Mouse (Mus musculus) neural tube, embryonic 11.5 days (tissue): ENCODE results near the gene Bbx. TPM values are rescaled to one million over a fixed set of nuclear protein-coding genes. Genes with fewer than 3 reads are reported as not detected.

Source experiments
- ATAC-seq: fragments of 200-750 bp; cut with Nextera tagmentation; 2 replicates; pipeline ENCODE4 v1.8.0; 2017; ENCODE audit warnings: moderate number of reproducible peaks, mild to moderate bottlenecking, moderate TSS enrichment, moderate library complexity; ENCODE audit not compliant: insufficient read depth, low FRiP score, low TSS enrichment
- DNase-seq: peaks from one replicate; pipeline ENCODE4 v3.0.0-alpha.2; 2015; ENCODE audit warnings: low spot score
- H3K27ac ChIP-seq: fragments of 300-500 bp; sonication (generic); 2 replicates; pipeline ENCODE4 v1.5.1; 2014; ENCODE audit warnings: low read depth, mild to moderate bottlenecking, low read length
- H3K27me3 ChIP-seq: fragments of 300-500 bp; sonication (generic); 2 replicates; pipeline ENCODE4 v1.6.1; 2014; ENCODE audit warnings: mild to moderate bottlenecking, low read length, mixed read lengths; ENCODE audit not compliant: control insufficient read depth, insufficient read depth
- H3K36me3 ChIP-seq: fragments of 300-500 bp; sonication (generic); 2 replicates; pipeline ENCODE4 v1.6.1; 2014; ENCODE audit warnings: mild to moderate bottlenecking, low read length, moderate library complexity, mixed read lengths; ENCODE audit not compliant: control insufficient read depth, insufficient read depth
- H3K4me1 ChIP-seq: fragments of 300-500 bp; sonication (generic); 2 replicates; pipeline ENCODE4 v1.6.1; 2014; ENCODE audit warnings: low read length, mixed read lengths; ENCODE audit not compliant: control insufficient read depth, insufficient read depth
- H3K4me2 ChIP-seq: fragments of 300-500 bp; sonication (generic); 2 replicates; pipeline ENCODE4 v1.6.1; 2014; ENCODE audit warnings: low read depth, mild to moderate bottlenecking, moderate library complexity
- H3K4me3 ChIP-seq: fragments of 300-500 bp; sonication (generic); 2 replicates; pipeline ENCODE4 v1.5.1; 2014; ENCODE audit warnings: low read depth, low read length
- H3K9ac ChIP-seq: fragments of 300-500 bp; sonication (generic); 2 replicates; pipeline ENCODE4 v1.6.1; 2014; ENCODE audit warnings: mild to moderate bottlenecking, low read length
- H3K9me3 ChIP-seq: fragments of 300-500 bp; sonication (generic); 2 replicates; pipeline ENCODE4 v1.6.1; 2016; ENCODE audit warnings: low read length; ENCODE audit not compliant: control insufficient read depth
- WGBS: fragments of 180-500 bp; shearing (Covaris S2); extraction: QIAGEN DNeasy Blood & Tissue Kit; methylation state at CpG from one replicate; pipeline ENCODE4 v1.1.7; 2014; 5-methylcytosine and 5-hydroxymethylcytosine counted together
- polyA plus RNA-seq: library from polyadenylated mRNA; unstranded; fragments of >200 nt; fragmentation: Nextera tagmentation; extraction: Ambion mirVana; gene quantifications from 2 replicates; pipeline ENCODE4 v1.2.1, GENCODE M21; 2014

The Bbx gene
- polyA plus RNA-seq, 1 experiment from 2014 or later = 24.0 TPM

GRCm38 (mm10) chr16:50445014-50445413 is 12.8 kb upstream of the Bbx start:
- Histone ChIP-seq H3K9me3 (no peaks in the 10 kb centered on the region), H3K27ac (no peak overlapping the region), H3K27me3 (no peaks in the 10 kb centered on the region), H3K4me2 (no peak overlapping the region), H3K36me3 (no peaks in the 10 kb centered on the region), H3K9ac (no peak overlapping the region), H3K4me1 (no peaks in the 10 kb centered on the region), H3K4me3 (no peak overlapping the region)
- 86% methylated on average over 6 of the region's 6 CpGs for WGBS
- DNase-seq (no peak), ATAC-seq (no peak)

DNA sequence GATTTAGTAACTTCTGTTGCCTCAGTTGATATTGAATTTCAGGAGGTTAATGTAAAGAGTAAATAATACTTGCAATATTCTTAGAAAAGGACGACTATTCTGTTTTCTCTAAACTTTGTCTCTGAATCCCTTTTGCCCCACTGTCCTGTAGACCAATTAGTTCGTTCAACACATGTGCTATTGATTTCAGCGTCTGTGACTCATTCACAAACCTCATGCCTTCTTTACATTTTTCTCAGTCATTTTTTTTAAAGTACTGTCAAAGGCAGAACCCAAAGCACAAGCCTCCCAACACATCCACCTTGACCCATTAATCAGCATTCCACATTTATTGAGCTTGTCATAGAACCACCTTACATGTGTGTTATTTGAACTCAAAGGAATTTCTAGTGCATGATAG is 6.6 kb upstream of the Bbx start:
- no peak overlapping the region for H3K4me2 ChIP-seq
- no peak for DNase-seq

GRCm38 (mm10) chr16:50437788-50438187 is 5.6 kb upstream of the Bbx start:
- H3K4me1 ChIP-seq = no peaks in the 10 kb centered on the region
- no peaks in the 10 kb centered on the region for H3K27me3 ChIP-seq
- DNase-seq = no peak
- no peaks in the 10 kb centered on the region for H3K9me3 ChIP-seq
- no peak overlapping the region for H3K4me3 ChIP-seq
- ATAC-seq = no peak
- no peak overlapping the region for H3K4me2 ChIP-seq
- no peak overlapping the region for H3K9ac ChIP-seq
- no peaks in the 10 kb centered on the region for H3K36me3 ChIP-seq
- WGBS = 89% methylated on average over 15 of the region's 15 CpGs
- H3K27ac ChIP-seq = no peak overlapping the region

More for the DNA sequence above, 6.6 kb upstream of the Bbx start:
- ATAC-seq = no peak
- no peaks in the 10 kb centered on the region for H3K36me3 ChIP-seq
- no peaks in the 10 kb centered on the region for H3K4me1 ChIP-seq
- no peaks in the 10 kb centered on the region for H3K27me3 ChIP-seq
- no peaks in the 10 kb centered on the region for H3K9me3 ChIP-seq
- H3K9ac ChIP-seq = no peak overlapping the region
- H3K27ac ChIP-seq = no peak overlapping the region
- H3K4me3 ChIP-seq = no peak overlapping the region
- 84% methylated on average over 3 of the region's 3 CpGs for WGBS

DNA sequence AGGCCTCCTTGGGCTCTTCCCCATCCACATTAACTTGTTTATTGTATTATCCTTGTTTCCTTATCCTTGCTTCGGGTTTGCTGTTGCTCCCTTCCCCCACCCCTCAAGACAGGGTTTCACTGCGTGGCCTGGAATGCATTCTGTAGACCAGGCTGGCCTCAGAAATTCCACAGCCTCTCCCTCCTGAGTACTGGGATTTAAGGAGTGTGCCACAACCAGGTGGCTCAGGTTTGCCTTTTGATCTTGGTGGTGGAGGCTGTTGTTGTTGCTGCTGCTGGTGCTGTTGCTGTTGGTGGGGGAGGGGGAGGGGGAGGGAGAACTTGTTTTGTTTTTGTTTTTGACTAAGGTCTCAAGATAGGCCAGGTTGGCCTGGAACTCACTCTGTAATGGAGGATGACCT is 5.1 kb upstream of the Bbx start:
- Histone ChIP-seq H3K4me2 (no peak overlapping the region), H3K36me3 (no peaks in the 10 kb centered on the region), H3K9me3 (no peaks in the 10 kb centered on the region), H3K9ac (no peak overlapping the region), H3K4me3 (no peak overlapping the region), H3K4me1 (no peaks in the 10 kb centered on the region), H3K27me3 (no peaks in the 10 kb centered on the region), H3K27ac (no peak overlapping the region)
- ATAC-seq (no peak), DNase-seq (no peak)
- WGBS = 52% methylated on average over 2 of the region's 2 CpGs

GRCm38 (mm10) chr16:50431011-50431981 is 894 bp downstream of the Bbx start:
- Histone ChIP-seq H3K9me3 (no peaks in the 10 kb centered on the region), H3K27ac (peak overlapping the region; percentile 89), H3K9ac (peak overlapping the region; percentile 87), H3K27me3 (no peaks in the 10 kb centered on the region), H3K4me1 (no peaks in the 10 kb centered on the region), H3K4me3 (peak overlapping the region; percentile 91), H3K36me3 (no peaks in the 10 kb centered on the region), H3K4me2 (peak overlapping the region; percentile 100)
- WGBS = under 1% methylated on average over 54 of the region's 72 CpGs
- ATAC-seq (peak; percentile 69), DNase-seq (peak; percentile 65)

DNA sequence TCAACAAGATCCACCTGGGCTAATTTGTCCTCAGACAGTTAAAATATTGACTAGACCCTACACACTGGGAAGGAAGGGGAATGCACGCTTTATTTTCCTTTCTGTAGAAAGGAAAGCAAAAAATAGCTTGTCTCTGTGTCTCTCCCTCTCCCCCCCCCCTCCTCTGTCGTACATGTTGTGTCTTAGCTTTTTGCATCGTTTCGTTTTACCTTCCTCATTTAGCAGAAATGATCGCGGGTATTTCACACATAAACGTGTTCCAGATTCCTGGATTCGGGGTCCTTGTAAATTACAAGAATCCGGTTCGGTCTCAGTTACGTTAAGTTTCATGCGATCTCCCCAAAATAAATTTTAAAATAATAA is 1.7 kb downstream of the Bbx start:
- ATAC-seq (no peak), DNase-seq (peak; percentile 25)
- Histone ChIP-seq H3K9me3 (no peaks in the 10 kb centered on the region), H3K4me2 (peak overlapping the region; percentile 100), H3K36me3 (no peaks in the 10 kb centered on the region), H3K4me3 (peak overlapping the region; percentile 91), H3K27me3 (no peaks in the 10 kb centered on the region), H3K4me1 (no peaks in the 10 kb centered on the region), H3K27ac (no peak overlapping the region), H3K9ac (peak overlapping the region; percentile 85)
- under 1% methylated on average over 12 of the region's 12 CpGs for WGBS

DNA sequence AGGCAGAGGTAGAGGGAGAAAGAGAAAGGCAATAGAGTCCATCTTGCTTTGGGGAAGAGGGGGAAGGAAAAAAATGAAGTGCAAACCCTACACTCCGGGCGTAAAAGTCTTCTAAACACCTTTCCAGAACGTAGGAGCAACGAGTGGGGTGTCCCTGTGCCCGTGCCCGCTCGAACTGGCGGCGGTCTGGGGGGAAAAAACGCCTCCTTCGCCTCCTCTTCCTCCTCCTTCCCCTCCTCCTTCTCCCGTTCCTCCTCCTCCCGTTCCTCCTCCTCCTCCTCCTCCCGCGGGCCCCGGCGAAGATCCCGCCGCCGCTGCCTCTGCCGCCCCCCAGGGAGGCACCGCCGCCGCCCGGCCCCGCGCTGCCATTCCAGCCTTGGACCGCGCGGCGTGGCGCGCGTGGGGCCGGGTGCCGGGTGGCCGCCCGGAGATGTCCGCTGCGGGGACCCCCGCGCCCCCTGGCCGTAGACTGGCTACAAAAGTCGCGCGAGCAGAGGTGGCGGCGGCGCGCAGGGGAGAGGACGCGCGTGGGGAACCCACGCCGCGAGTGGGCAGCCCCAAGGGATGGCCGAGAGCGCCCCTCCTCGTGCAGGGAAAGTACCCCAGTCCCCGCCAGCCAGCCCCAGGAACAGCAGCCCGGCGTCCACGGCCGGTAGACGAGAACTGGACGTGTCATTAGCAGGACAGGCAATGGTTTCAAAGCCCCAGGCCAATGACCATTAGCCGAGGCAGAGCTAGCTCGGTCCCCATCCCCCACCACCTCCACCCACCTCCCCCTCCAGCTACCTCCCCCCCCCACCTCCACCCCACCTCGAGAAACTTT is 2.3 kb downstream of the Bbx start:
- under 1% methylated on average over 65 of the region's 69 CpGs for WGBS
- peak; percentile 55 for DNase-seq
- Histone ChIP-seq H3K9me3 (no peaks in the 10 kb centered on the region), H3K27me3 (no peaks in the 10 kb centered on the region), H3K4me1 (no peaks in the 10 kb centered on the region), H3K4me2 (peak overlapping the region; percentile 100), H3K9ac (peak overlapping the region; percentile 85), H3K4me3 (peak overlapping the region; percentile 91), H3K36me3 (no peaks in the 10 kb centered on the region), H3K27ac (0 out of 2 replicates have a peak overlapping the region, but pooled peaks have one; percentile 14)
- ATAC-seq = no peak

DNA sequence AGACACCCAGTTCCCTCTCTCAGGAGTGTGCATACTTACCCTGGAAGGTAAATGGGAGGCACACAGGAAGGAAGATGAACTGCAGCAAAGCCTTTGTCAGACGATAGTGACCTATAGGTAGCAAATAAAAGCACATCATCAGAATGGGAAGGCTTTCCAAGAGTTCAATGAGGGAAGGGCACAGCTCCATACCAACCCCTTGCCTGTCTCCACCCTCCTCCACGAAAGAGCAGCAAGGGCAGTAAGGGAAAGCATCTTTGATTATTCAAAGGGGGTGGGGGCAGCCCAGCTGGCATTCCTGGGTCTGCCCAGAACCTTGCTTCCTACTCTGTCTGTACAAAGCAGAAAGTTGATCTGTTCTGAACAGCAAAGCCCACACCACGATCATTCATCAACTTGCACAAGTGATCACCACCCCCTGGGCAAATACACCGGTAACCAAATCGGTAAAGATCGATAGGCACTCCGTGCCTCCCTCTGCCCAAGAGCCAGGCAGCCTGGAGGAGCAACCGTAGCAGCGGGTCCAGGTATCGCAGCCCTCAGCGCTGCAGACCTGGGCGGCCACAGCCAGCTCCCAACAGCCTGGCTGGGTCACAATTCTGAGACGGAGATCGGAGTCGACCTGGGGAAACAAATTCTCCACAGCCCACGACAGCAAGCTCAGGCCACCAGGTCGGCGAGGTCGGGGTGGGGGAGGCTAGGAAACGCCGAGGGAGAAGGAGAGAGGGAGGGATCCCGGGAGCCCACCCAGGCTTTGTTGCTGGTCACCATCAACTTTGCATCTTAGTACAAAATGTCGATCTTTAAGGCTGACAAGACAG is 3.1 kb downstream of the Bbx start:
- ATAC-seq (no peak), DNase-seq (peak; percentile 52)
- H3K4me1 ChIP-seq = no peaks in the 10 kb centered on the region
- no peaks in the 10 kb centered on the region for H3K9me3 ChIP-seq
- H3K27ac ChIP-seq = no peak overlapping the region
- H3K9ac ChIP-seq = peak overlapping the region; percentile 85
- H3K4me3 ChIP-seq = peak overlapping the region; percentile 91
- no peaks in the 10 kb centered on the region for H3K27me3 ChIP-seq
- no peaks in the 10 kb centered on the region for H3K36me3 ChIP-seq
- peak overlapping the region; percentile 100 for H3K4me2 ChIP-seq
- WGBS = 2% methylated on average over 23 of the region's 23 CpGs
